Mouse (Mus musculus): Measurements from ENCODE around the gene Ube2dnl1.

The Ube2dnl1 gene

DNA sequence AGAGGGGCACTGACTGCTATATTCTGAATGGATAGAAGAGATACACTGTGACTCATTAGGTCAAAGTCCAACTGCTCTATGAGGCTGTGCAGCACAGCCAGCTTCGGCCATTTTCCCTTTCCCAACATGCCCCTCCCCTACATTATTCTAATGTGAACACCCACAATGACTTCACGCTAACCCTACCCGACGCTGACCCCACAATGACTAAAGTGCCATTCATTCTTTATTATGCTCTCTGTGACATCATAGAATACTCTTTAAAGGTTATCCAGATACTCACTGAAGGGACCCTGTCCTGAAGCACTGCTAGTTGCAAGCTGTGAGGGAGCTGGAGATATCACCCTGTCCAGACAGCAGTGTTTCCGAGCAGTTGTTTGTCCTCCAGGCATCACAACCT lies at the start of gene Ube2dnl1:
Gene Ube2dnl1, plus strand, starts transcription at position 301 of the 400 bp plus-strand sequence.
- no peak for DNase-seq (ENCODE audit: low read depth, low spot score)

DNA sequence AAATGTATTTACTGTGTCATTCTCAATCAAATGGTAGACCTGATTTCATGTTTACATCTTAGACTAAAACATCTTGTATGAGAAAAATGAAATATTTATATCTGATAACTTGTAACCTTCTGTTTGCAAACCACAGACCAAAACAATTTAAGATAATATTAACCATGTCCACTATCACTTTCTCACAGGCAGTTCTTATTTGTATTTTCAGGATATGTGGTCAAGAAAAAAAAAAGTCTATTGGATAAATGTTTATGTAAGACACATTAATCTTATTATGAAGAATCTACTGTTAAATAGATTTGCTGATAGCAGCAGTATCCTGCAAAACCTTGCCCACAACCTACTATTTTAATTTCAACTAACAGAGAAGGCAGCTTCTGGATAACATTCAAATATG lies 9.3 kb upstream of the Ube2dnl1 start:
- no peak for DNase-seq (ENCODE audit: low read depth, low spot score)

DNA sequence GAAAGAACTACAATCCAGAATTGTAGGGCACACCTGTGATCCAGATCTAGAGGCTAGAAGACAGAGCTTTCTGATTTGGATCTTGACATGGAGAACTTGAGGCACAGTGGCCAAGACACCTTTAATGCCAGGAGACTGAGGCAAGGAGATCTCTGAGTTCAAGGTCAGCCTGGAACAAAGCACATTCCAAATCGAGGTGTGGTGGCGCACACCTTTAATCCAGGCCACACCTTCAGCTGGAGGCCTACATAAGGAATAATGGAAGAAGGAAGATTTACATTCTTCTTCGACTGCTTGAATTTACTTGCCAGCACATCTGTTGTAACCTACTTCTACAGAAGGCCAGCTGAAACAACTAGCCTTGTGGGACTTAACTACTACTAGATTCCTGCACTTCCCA lies 7.3 kb upstream of the Ube2dnl1 start:
- no peak for DNase-seq (ENCODE audit: low read depth, low spot score)

DNA sequence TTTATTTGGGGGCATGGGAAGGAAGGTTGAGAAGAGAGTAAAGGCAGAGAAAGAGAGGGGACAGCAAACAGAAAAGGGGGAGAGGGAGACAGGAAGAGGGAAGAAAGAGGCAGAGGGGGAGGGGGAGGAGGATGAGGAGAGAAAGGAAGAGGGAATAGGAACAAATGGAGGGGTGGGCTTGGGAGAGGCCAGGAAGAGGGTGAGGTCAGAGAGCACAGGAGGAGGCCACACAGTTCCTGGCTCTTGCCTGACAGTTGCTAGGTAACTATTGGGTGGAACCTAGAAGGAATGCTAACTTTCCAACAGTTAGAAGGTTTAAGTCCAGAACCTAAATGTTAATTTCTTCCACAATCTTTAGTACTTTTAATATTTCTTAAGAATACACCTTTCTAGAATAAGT lies 1.4 kb upstream of the Ube2dnl1 start:
- DNase-seq (ENCODE audit: low read depth, low spot score): no peak

- DNase-seq (ENCODE audit: low read depth, low spot score): no peak
Measured at GRCm38 (mm10) chrX:114907282-114907681, 2.5 kb downstream of the Ube2dnl1 start, which contains the start of gene Ube2dnl2. Ube2dnl2 (plus strand) TSS chrX:114907582.

- DNase-seq (ENCODE audit: low read depth, low spot score): no peak
Measured at GRCm38 (mm10) chrX:114955066-114955465, 50.3 kb downstream of the Ube2dnl1 start.
